Mouse (Mus musculus) brain, embryonic 14.5 days (tissue): ENCODE results near the gene Slc26a1. TPM values are rescaled to one million over a fixed set of nuclear protein-coding genes. Genes with fewer than 3 reads are reported as not detected.
A peak's percentile ranks its signal among the peaks of the same experiment; 100 is the strongest.

Source experiments
- DNase-seq: peaks from one replicate; pipeline ENCODE4 v3.0.0-alpha.2; 2011; ENCODE audit warnings: low read depth
- CTCF ChIP-seq: fragments of 200-500 bp; IDR thresholded peaks from 2 replicates; pipeline ENCODE4 v1.5.1; 2012; ENCODE audit warnings: inconsistent platforms, mild to moderate bottlenecking, moderate library complexity, borderline replicate concordance; ENCODE audit not compliant: insufficient read depth, insufficient read length; ENCODE audit errors: extremely low read depth
- POLR2A ChIP-seq: fragments of 200-500 bp; IDR thresholded peaks from 2 replicates; pipeline ENCODE4 v1.6.1; 2012; ENCODE audit warnings: mild to moderate bottlenecking, inconsistent platforms, borderline replicate concordance; ENCODE audit not compliant: poor library complexity, insufficient read depth, insufficient read length, severe bottlenecking; ENCODE audit errors: extremely low read depth
- polyA plus RNA-seq: library from polyadenylated mRNA; depleted of rRNA; stranded (reverse); fragments of >200 nt; gene quantifications from 2 replicates; pipeline ENCODE4 v1.2.3, GENCODE M21; 2012; rRNA removed

Gene Slc26a1
- polyA plus RNA-seq, result 4.0 and 4.5 TPM in 2 replicates

DNA sequence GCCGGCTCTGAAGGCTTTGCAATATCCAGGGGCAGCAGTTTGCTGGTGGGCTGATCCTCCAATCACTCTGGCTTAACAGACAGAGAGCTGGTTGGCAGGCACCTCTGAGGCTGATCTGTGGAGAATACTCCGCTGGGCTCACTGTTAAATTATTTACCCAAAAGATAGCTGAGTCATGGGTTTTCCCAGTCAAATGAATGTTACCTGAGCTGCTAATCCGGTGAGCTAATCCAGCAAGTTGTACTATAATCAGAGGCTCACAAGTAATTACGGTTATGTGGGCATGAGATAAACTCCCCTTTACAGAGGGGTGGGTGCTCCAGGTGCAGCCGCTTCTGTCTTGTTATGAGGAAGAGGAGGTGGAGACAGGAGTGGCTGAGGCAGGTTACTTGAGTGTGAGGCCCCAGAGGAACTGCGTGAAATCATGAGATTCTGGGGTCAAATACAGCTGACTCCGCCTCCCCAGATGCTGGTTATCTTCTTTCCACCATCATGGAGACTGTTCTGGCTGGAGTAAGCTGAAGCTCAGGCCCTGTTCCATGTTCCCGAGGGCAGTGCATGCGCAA, at the start of gene Slc26a1:
Gene Slc26a1 (minus strand): TSS at position 319 of the 566 bp plus-strand sequence.
- no peak for DNase-seq
- TF ChIP-seq CTCF (no peak), POLR2A (no peak)

DNA sequence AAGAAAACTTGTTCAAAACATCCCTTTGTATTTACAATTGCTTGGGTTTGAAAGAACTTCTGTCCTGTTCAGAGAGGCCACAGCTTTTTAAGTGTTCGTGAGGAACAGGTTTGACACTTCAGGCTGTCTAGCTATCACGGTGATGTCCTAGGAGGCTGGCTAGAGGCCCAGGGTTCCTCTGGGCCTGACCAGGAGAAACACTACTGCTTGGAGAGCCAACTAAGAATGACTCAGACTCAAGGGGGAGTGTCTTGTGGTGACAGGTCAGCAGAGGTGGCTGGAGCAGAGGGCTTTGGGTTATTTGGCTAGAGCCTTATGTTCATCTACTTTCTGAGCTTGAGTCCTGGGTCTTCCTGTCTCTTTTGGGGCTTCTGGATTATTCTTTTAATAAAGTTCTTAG, 48.6 kb upstream of the Slc26a1 start:
- no peak for TF ChIP-seq CTCF
- TF ChIP-seq POLR2A, result no peak
- no peak for DNase-seq

DNA sequence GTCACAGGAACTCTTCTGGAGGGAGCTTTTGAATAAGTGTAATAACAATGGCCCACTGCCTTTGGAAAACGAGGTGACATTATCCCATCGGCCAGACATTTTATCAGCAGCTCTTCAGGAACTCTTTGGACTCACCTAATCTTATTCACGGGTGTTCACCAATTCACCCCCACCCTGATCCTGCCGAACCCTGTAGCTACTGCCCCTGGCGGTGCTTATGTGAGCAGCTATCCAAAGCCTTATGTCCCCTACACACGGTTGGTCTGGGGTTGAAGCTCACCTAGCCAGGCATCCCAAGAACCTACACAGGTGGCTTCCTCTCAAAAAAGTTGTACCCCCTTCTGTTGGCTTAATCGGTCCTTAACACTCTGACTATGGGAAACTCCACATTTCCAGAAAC, 44.4 kb upstream of the Slc26a1 start:
- TF ChIP-seq CTCF, result no peak
- TF ChIP-seq POLR2A, result no peak
- no peak for DNase-seq

DNA sequence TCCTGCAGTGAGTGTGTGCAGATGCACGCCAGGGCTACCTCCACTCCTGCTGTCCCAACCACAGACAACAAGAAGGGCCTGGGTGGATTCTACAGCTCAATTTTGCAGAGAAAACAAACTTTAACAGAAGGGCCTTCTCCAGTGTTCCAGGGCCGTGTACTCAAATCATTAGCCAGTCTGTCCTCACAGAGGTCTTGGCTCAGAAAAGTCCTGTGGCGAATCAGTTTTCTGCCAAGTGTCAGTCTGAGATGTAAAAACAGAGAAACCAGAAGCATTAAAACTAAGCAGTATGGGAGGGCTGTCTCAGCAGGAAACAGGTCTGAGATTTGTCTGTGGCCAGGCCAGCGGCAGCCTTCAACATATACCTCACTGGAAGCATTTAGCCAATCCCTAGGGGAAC, 42.7 kb upstream of the Slc26a1 start:
- DNase-seq, result peak; percentile 31
- no peak for TF ChIP-seq POLR2A
- no peak for TF ChIP-seq CTCF

DNA sequence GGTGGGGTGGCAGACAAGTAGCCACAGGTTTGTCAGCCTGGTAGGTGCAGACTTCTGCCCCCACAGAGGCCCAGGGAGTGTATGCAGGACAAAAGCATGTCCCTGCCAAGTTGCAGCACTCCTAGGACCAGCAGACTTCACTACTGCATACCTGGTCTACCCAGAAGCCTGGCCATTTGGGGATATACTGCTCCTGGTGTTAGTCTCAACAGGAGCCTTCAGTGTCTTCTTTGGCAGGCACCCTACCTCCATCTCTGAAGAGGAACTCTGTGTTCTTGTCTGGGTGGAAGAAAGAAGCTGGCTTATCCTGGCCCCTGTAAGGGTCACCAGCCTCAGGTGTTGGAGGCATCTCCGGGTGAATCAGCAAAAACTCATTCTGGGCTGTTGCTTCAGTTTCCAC, 40.6 kb upstream of the Slc26a1 start:
- no peak for DNase-seq
- TF ChIP-seq POLR2A (no peak), CTCF (no peak)

DNA sequence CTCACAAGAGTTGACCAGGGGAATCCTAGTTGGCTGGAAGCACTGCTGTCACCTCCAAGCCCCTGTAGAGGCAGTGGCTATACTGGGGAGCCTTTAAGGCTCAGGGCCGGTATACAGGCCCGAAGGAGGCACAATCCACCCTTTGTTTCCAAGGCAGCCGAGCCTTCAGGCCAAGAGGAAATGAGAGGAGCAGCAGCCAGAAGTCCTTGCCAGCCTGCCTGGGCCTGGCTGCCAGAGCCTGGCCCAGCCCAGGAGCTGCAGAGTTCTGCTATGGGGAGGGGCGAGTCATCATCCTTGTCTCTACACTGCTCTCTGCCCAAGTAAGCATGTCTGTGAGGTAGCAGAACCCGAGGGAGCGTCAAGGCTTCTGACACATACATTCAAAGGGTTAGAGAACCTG, 38.8 kb upstream of the Slc26a1 start:
- DNase-seq, result peak; percentile 54
- no peak for TF ChIP-seq POLR2A
- no peak for TF ChIP-seq CTCF

DNA sequence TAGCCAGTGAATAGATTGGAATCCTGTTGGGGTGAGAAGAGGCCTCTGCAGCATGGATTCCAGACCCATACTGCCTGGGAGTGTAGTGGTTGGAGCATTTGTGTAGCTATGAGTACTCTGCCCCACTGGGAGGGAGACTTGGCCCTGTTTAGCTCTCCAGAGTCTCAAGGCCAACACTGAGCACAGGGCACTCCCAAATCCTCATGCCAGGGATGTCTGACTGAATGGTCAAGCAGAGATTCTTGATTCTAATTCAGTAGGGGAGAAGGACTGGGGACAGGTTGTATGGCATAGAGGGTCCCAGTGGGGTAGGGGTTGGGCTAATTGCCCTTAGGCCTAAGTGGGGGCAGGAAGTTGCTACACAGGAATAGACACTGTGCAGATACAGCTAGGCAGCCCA, 38.3 kb upstream of the Slc26a1 start:
- TF ChIP-seq CTCF, result no peak
- no peak for TF ChIP-seq POLR2A
- no peak for DNase-seq

DNA sequence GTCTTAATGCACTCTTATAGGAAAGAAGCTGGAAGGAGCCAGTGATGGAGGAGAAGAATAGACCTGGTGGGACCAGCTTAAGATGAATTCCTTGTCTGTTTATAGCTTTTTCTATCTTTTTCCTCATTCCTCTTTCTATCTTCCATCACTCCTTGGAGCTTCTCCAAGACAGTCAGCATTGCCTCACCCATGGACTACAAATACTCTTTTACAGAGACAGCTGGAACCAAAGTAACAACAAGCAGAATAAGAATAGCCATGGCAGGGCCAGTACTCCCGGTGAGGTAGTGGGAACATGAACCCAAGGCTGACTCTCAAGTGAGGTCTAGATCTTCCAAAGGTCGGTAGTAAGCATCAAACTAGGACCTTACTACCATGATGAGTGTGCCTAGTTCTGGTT, 37.7 kb upstream of the Slc26a1 start:
- TF ChIP-seq POLR2A, result no peak
- no peak for TF ChIP-seq CTCF
- DNase-seq, result no peak

DNA sequence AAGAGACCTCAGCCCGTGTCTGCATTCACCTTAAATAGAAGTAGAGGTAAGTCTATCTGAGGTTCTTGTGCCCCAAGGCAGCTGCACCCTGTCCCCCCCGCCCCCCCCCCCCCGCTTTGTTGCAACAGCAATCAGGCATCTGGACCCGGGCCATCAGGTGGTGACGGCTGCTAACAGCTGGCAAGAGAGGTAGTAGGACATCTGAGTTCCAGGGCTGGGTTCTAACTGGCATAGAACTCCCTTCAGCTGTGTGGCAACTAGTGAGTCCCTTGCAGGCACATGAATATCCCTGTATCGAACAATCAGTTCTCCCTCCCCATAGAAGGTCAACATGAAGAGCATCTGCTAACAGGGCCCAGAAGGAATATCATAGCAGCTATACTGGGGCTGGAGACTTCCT, 36.6 kb upstream of the Slc26a1 start:
- DNase-seq, result no peak
- TF ChIP-seq CTCF (no peak), POLR2A (no peak)

DNA sequence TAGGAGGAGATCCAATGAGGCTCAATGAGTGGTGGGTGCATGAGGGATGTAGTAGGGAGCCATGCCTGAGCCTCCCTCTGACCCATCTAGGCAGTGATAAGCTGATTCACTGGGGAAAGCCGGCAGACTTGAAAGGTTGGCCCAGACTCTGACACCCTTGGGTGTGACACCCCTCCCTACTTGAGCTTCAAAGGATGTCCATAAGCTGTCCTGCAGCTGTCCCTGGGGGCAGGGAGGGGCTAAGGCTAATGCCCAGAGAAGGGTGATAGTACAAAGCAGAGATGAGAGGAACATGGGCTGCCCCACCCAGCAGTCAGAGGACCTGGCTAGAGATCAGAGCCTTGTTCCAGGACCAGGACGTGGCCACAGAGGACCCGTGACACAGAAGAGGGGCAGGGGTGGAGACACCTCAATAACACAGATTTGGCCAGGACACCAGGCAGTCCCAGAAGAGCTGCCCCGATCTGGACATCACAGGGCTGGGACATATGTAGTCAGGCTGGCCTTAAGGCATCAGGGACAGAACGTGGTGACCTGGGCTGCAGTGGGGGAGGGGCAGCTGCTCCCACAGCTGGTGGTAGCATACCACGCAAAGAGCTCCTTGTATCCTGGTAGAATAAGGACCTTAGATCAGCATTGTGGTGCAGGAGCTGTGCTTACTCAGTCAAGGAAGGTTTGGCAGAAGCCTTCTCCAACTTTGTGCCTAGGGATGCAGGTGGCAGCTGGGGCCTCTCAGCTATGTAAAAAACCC, 33.8 kb upstream of the Slc26a1 start:
- no peak for DNase-seq
- no peak for TF ChIP-seq CTCF
- no peak for TF ChIP-seq POLR2A

DNA sequence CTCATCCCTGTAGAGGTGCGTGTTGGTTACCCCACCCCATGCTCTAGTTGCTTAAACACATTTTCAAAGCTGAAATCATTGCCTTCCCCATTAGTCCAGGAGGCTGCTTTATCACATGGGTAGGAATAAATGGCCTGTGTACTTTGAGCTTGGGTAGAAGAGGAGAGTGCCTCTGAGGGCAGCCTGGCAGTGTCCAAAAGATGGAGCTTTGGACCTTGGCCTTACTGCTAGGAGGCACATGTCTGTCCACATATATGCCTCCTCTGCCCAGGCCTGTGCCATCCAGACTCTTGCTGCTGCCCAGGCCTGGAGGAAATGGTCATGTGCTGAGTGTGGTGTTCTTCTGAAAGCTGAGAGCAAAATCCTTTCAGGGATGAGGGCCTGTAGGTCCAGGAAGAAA, 33.0 kb upstream of the Slc26a1 start:
- no peak for DNase-seq
- no peak for TF ChIP-seq POLR2A
- no peak for TF ChIP-seq CTCF

DNA sequence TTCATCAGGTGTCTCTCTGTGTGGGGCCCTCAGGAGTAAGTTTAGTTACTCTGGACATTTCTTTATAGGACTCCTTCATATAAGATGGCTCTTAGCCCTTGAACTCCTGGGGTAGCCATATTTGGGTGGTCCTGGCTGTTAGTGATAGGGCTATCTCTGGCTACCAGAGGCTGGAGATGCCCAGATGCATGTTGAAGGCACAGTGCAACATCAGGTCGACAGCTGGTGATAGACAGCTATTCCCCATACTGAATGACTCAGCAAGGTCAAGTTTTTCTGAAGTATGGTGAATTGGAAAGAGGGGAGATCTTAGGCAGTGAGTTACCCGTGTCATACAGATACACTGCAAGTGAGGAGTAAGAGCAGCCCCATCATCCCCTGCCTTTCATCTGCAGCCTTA, 32.4 kb upstream of the Slc26a1 start:
- TF ChIP-seq POLR2A, result no peak
- no peak for TF ChIP-seq CTCF
- DNase-seq, result no peak

DNA sequence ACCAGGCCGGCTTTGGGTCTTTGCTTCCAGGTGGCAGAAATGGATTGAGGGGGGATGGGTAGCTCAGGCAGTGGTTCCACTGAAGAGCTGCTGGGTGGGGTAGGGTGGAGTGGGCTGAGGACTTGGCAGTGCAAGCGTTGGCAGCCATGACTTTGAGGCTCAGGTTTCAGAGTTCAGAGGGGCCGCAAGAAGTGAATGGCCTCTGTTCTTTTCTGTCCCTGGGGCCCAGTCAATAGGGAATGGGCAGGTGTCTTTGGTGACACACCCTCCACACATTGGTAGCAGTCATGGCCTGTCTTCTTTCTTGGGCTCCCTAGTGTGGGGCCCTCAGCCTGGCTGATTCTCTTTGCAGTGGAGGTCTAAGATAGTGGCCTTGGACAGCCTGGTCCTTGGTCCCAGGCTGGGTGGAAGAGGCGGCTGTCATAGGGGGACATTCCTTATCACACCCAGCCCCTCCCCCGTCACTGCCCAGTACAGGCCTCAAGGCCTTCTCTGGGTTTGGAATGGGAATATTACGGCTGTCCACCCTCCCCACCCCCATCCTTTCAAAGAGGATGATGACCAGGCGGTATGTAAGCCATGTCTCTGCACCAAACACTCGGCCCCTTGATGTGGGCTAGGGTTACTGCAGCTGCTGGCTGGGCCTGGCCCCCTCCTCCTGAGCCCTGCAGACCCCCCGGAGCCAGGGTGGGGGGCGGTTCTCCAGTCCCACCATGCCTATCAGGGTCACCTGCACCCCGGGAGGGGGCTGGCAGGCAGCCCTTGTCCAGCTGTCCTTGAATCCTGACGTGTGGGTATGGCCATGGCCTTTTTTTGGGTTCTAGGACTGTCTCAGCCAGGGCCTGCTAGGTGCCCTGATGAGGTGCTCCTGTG, 28.6 kb upstream of the Slc26a1 start:
- TF ChIP-seq CTCF (no peak), POLR2A (no peak)
- no peak for DNase-seq
